Mouse (Mus musculus) lung, embryonic 16.5 days (tissue): ENCODE results near the gene Ubl7. TPM values are rescaled to one million over a fixed set of nuclear protein-coding genes. Genes with fewer than 3 reads are reported as not detected.

Source experiments
- ATAC-seq: fragments of 200-750 bp; cut with Nextera tagmentation; 2 replicates; pipeline ENCODE4 v1.8.0; 2017; ENCODE audit warnings: low read depth, mild to moderate bottlenecking, moderate library complexity
- H3K27ac ChIP-seq: fragments of 300-500 bp; sonication (generic); 2 replicates; pipeline ENCODE4 v1.5.1; 2014; ENCODE audit warnings: mild to moderate bottlenecking, control low read depth, low read length
- H3K27me3 ChIP-seq: fragments of 300-500 bp; sonication (generic); 2 replicates; pipeline ENCODE4 v1.6.1; 2014; ENCODE audit warnings: low read depth, low read length, mixed read lengths; ENCODE audit not compliant: control insufficient read depth, insufficient read depth
- H3K36me3 ChIP-seq: fragments of 300-500 bp; sonication (generic); 2 replicates; pipeline ENCODE4 v1.6.1; 2014; ENCODE audit warnings: low read length; ENCODE audit not compliant: control insufficient read depth, insufficient read depth
- H3K4me1 ChIP-seq: fragments of 300-500 bp; sonication (generic); replicated peaks from 2 replicates; pipeline ENCODE4 v1.6.1; 2014; ENCODE audit warnings: low read length, mixed read lengths; ENCODE audit not compliant: control insufficient read depth, insufficient read depth
- H3K4me2 ChIP-seq: fragments of 300-500 bp; sonication (generic); 2 replicates; pipeline ENCODE4 v1.6.1; 2014; ENCODE audit warnings: low read depth, low read length, control low read depth
- H3K4me3 ChIP-seq: fragments of 300-500 bp; sonication (generic); 2 replicates; pipeline ENCODE4 v1.5.1; 2014; ENCODE audit warnings: mild to moderate bottlenecking, low read length, control low read depth
- H3K9ac ChIP-seq: fragments of 300-500 bp; sonication (generic); 2 replicates; pipeline ENCODE4 v1.6.1; 2014; ENCODE audit warnings: low read length, control low read depth
- H3K9me3 ChIP-seq: fragments of 300-500 bp; sonication (generic); 2 replicates; pipeline ENCODE4 v1.6.1; 2016; ENCODE audit warnings: low read length; ENCODE audit not compliant: control insufficient read depth
- WGBS: fragments of 180-500 bp; shearing (Covaris S2); extraction: QIAGEN DNeasy Blood & Tissue Kit; methylation state at CpG from one replicate; pipeline ENCODE4 v1.1.7; 2014; 5-methylcytosine and 5-hydroxymethylcytosine counted together
- polyA plus RNA-seq: library from polyadenylated mRNA; unstranded; fragments of >200 nt; fragmentation: Nextera tagmentation; extraction: Ambion mirVana; gene quantifications from 2 replicates; pipeline ENCODE4 v1.2.1, GENCODE M21; 2015

Ubl7 gene
- polyA plus RNA-seq, 1 experiment from 2014 or later = 112 TPM

GRCm38 (mm10) chr9:57967237-57967960, 56.6 kb downstream of the Ubl7 start:
- Histone ChIP-seq H3K9me3 (no peaks in the 10 kb centered on the region), H3K4me3 (no peak overlapping the region), H3K27me3 (no peaks in the 10 kb centered on the region), H3K36me3 (no peaks in the 10 kb centered on the region), H3K4me2 (no peak overlapping the region), H3K9ac (no peak overlapping the region), H3K4me1 (peaks cover 7% of the 10 kb centered on the region), H3K27ac (no peak overlapping the region)
- WGBS = 70% methylated on average over 14 of the region's 14 CpGs
- no peak for ATAC-seq

- Histone ChIP-seq H3K4me2 (no peak overlapping the region), H3K27me3 (no peaks in the 10 kb centered on the region), H3K9ac (no peak overlapping the region), H3K4me3 (no peak overlapping the region), H3K4me1 (peaks cover 13% of the 10 kb centered on the region), H3K36me3 (no peaks in the 10 kb centered on the region), H3K27ac (no peak overlapping the region), H3K9me3 (no peaks in the 10 kb centered on the region)
- 67% methylated on average over 9 of the region's 9 CpGs for WGBS
- no peak for ATAC-seq
Measured at GRCm38 (mm10) chr9:57968166-57968771, 57.5 kb downstream of the Ubl7 start.

GRCm38 (mm10) chr9:57968783-57969542, 58.2 kb downstream of the Ubl7 start:
- WGBS = 83% methylated on average over 8 of the region's 8 CpGs
- Histone ChIP-seq H3K9ac (no peak overlapping the region), H3K4me1 (peaks cover 14% of the 10 kb centered on the region), H3K27ac (no peak overlapping the region), H3K4me2 (no peak overlapping the region), H3K4me3 (no peak overlapping the region), H3K9me3 (no peaks in the 10 kb centered on the region), H3K27me3 (no peaks in the 10 kb centered on the region), H3K36me3 (no peaks in the 10 kb centered on the region)
- no peak for ATAC-seq

- Histone ChIP-seq H3K9me3 (no peaks in the 10 kb centered on the region), H3K27me3 (no peaks in the 10 kb centered on the region), H3K4me2 (no peak overlapping the region), H3K4me1 (peaks cover 14% of the 10 kb centered on the region), H3K27ac (peak overlapping the region; percentile 7; the same call in 1 of the 2 replicates), H3K9ac (no peak overlapping the region), H3K4me3 (no peak overlapping the region), H3K36me3 (no peaks in the 10 kb centered on the region)
- 69% methylated on average over 11 of the region's 11 CpGs for WGBS
- no peak for ATAC-seq
Measured at GRCm38 (mm10) chr9:57969736-57970495, 59.1 kb downstream of the Ubl7 start.

- peaks cover 11% of the 10 kb centered on the region for H3K4me1 ChIP-seq
- no peak overlapping the region for H3K4me2 ChIP-seq
- no peak overlapping the region for H3K9ac ChIP-seq
- no peaks in the 10 kb centered on the region for H3K36me3 ChIP-seq
- no peak overlapping the region for H3K4me3 ChIP-seq
- no peak overlapping the region for H3K27ac ChIP-seq
- H3K9me3 ChIP-seq = no peaks in the 10 kb centered on the region
- no peaks in the 10 kb centered on the region for H3K27me3 ChIP-seq
- 84% methylated on average over 5 of the region's 5 CpGs for WGBS
- no peak for ATAC-seq
Measured at GRCm38 (mm10) chr9:57971413-57971812, 60.6 kb downstream of the Ubl7 start.

GRCm38 (mm10) chr9:57972141-57972591, 61.4 kb downstream of the Ubl7 start:
- WGBS = 49% methylated on average over 9 of the region's 9 CpGs
- no peak for ATAC-seq
- Histone ChIP-seq H3K27me3 (no peaks in the 10 kb centered on the region), H3K4me2 (no peak overlapping the region), H3K36me3 (no peaks in the 10 kb centered on the region), H3K27ac (peak overlapping the region; percentile 29; the same call in 1 of the 2 replicates), H3K4me3 (no peak overlapping the region), H3K9ac (no peak overlapping the region), H3K4me1 (peaks cover 11% of the 10 kb centered on the region), H3K9me3 (no peaks in the 10 kb centered on the region)

GRCm38 (mm10) chr9:57972776-57973439, 62.1 kb downstream of the Ubl7 start:
- no peak overlapping the region for H3K4me3 ChIP-seq
- no peaks in the 10 kb centered on the region for H3K36me3 ChIP-seq
- no peaks in the 10 kb centered on the region for H3K27me3 ChIP-seq
- peaks cover 11% of the 10 kb centered on the region for H3K4me1 ChIP-seq
- no peak overlapping the region for H3K4me2 ChIP-seq
- no peaks in the 10 kb centered on the region for H3K9me3 ChIP-seq
- 45% methylated on average over 9 of the region's 9 CpGs for WGBS
- H3K27ac ChIP-seq = peak overlapping the region; percentile 29; the same call in 1 of the 2 replicates
- ATAC-seq = no peak
- H3K9ac ChIP-seq = no peak overlapping the region

GRCm38 (mm10) chr9:57973440-57974066, 62.8 kb downstream of the Ubl7 start:
- H3K4me3 ChIP-seq = no peak overlapping the region
- no peaks in the 10 kb centered on the region for H3K36me3 ChIP-seq
- H3K27ac ChIP-seq = no peak overlapping the region
- H3K9me3 ChIP-seq = no peaks in the 10 kb centered on the region
- H3K27me3 ChIP-seq = no peaks in the 10 kb centered on the region
- H3K4me1 ChIP-seq = peaks cover 11% of the 10 kb centered on the region
- 74% methylated on average over 6 of the region's 6 CpGs for WGBS
- no peak for ATAC-seq
- no peak overlapping the region for H3K4me2 ChIP-seq
- H3K9ac ChIP-seq = no peak overlapping the region
